Mouse (Mus musculus) MEL (cell line): ENCODE results near the gene Il4ra. TPM values are rescaled to one million over a fixed set of nuclear protein-coding genes. Genes with fewer than 3 reads are reported as not detected.

Source experiments
- DNase-seq: peaks from one replicate; pipeline ENCODE4 v3.0.0; 2011; ENCODE audit warnings: low read depth, low spot score
- H3K27ac ChIP-seq: 2 replicates; pipeline ENCODE4 v1.5.1; 2012; ENCODE audit warnings: low read depth, mild to moderate bottlenecking, control low read depth, low read length, moderate library complexity; ENCODE audit not compliant: control insufficient read depth
- H3K27me3 ChIP-seq, 2 experiments: fragments of 150-350 bp in 1 of 2; sonication (generic) in 1 of 2; 2 replicates each; pipeline ENCODE4 v1.6.1; 2012; ENCODE audit warnings: low read length in 2 of 2, mild to moderate bottlenecking in 2 of 2, improper control_type of control experiment in 1 of 2, moderate library complexity in 1 of 2; ENCODE audit not compliant: insufficient read depth in 2 of 2, control insufficient read depth in 1 of 2
- H3K36me3 ChIP-seq, 2 experiments: 2 replicates each; pipeline ENCODE4 v1.6.1; 2012 to 2014; ENCODE audit warnings: low read length in 2 of 2, improper control_type of control experiment in 1 of 2, inconsistent platforms in 1 of 2, mild to moderate bottlenecking in 1 of 2; ENCODE audit not compliant: insufficient read depth in 2 of 2, control insufficient read depth in 1 of 2
- H3K4me1 ChIP-seq, 2 experiments: fragments of 150-350 bp in 1 of 2; sonication (generic) in 1 of 2; 2 replicates each; pipeline ENCODE4 v1.6.1; 2012; ENCODE audit warnings: low read length in 2 of 2, improper control_type of control experiment in 1 of 2, mild to moderate bottlenecking in 1 of 2; ENCODE audit not compliant: insufficient read depth in 2 of 2, control insufficient read depth in 1 of 2
- H3K4me3 ChIP-seq, 2 experiments: fragments of 150-350 bp in 1 of 2; sonication (generic) in 1 of 2; 2 replicates each; pipeline ENCODE4 v1.5.1; 2012; ENCODE audit warnings: low read depth in 2 of 2, low read length in 2 of 2, mild to moderate bottlenecking in 2 of 2, moderate library complexity in 2 of 2, control low read depth in 1 of 2, improper control_type of control experiment in 1 of 2; ENCODE audit not compliant: control insufficient read depth in 1 of 2, insufficient read depth in 1 of 2
- H3K79me2 ChIP-seq: 2 replicates; pipeline ENCODE4 v1.6.1; 2012; ENCODE audit warnings: mild to moderate bottlenecking, low read length, moderate library complexity; ENCODE audit not compliant: control insufficient read depth, poor library complexity, insufficient read depth
- H3K9ac ChIP-seq: 2 replicates; pipeline ENCODE4 v1.6.1; 2012; ENCODE audit warnings: low read depth, mild to moderate bottlenecking, control low read depth, low read length, moderate library complexity; ENCODE audit not compliant: control insufficient read depth, poor library complexity, severe bottlenecking
- H3K9me3 ChIP-seq: fragments of 150-350 bp; sonication (generic); replicated peaks from 2 replicates; pipeline ENCODE4 v1.6.1; 2012; ENCODE audit warnings: mild to moderate bottlenecking, low read length, improper control_type of control experiment, moderate library complexity; ENCODE audit not compliant: insufficient read depth
- BHLHE40 ChIP-seq: IDR thresholded peaks from 2 replicates; pipeline ENCODE4 v1.6.1; 2012; ENCODE audit warnings: low read depth, mild to moderate bottlenecking, inconsistent platforms, low read length, improper control_type of control experiment, borderline replicate concordance
- CHD1 ChIP-seq: IDR thresholded peaks from 2 replicates; pipeline ENCODE4 v1.6.1; 2012; ENCODE audit warnings: low read depth, mild to moderate bottlenecking, inconsistent platforms, low read length, improper control_type of control experiment
- CHD2 ChIP-seq: IDR thresholded peaks from 2 replicates; pipeline ENCODE4 v1.6.1; 2011; ENCODE audit warnings: low read length, improper control_type of control experiment
- CTCF ChIP-seq, 3 experiments: IDR thresholded peaks in 2 of 3; conservative IDR thresholded peaks in 1 of 3; 2 replicates each; pipeline ENCODE4 v1.5.1; 2011 to 2012; ENCODE audit warnings: low read length in 3 of 3, low read depth in 2 of 3, mild to moderate bottlenecking in 2 of 3, improper control_type of control experiment in 1 of 3, inconsistent platforms in 1 of 3, mixed read lengths in 1 of 3, moderate library complexity in 1 of 3; ENCODE audit not compliant: control insufficient read depth in 1 of 3, insufficient read depth in 1 of 3, poor library complexity in 1 of 3, severe bottlenecking in 1 of 3
- E2F4 ChIP-seq: IDR thresholded peaks from 2 replicates; pipeline ENCODE4 v1.6.1; 2011; ENCODE audit warnings: low read depth, low read length, improper control_type of control experiment, borderline replicate concordance
- ELF1 ChIP-seq: IDR thresholded peaks from 2 replicates; pipeline ENCODE4 v1.6.1; 2014; ENCODE audit warnings: low read depth, mild to moderate bottlenecking, inconsistent platforms, low read length, improper control_type of control experiment, moderate library complexity
- ETS1 ChIP-seq: IDR thresholded peaks from 2 replicates; pipeline ENCODE4 v1.6.1; 2012; ENCODE audit warnings: low read depth, mild to moderate bottlenecking, inconsistent platforms, low read length, improper control_type of control experiment, moderate library complexity
- HCFC1 ChIP-seq: IDR thresholded peaks from 2 replicates; pipeline ENCODE4 v1.6.1; 2012; ENCODE audit warnings: low read depth, mild to moderate bottlenecking, inconsistent platforms, low read length, improper control_type of control experiment, moderate library complexity
- MYB ChIP-seq: IDR thresholded peaks from 2 replicates; pipeline ENCODE4 v1.6.1; 2011; ENCODE audit warnings: mild to moderate bottlenecking, low read depth, low read length, improper control_type of control experiment
- MYC ChIP-seq: IDR thresholded peaks from 2 replicates; pipeline ENCODE4 v1.6.1; 2011; ENCODE audit warnings: low read depth, mild to moderate bottlenecking, low read length, improper control_type of control experiment, moderate library complexity
- NELFE ChIP-seq: IDR thresholded peaks from 2 replicates; pipeline ENCODE4 v1.6.1; 2011; ENCODE audit warnings: low read depth, low read length, improper control_type of control experiment
- POLR2AphosphoS2 ChIP-seq: IDR thresholded peaks from 2 replicates; pipeline ENCODE4 v1.6.1; 2011; ENCODE audit warnings: low read length, improper control_type of control experiment
- POLR2AphosphoS5 ChIP-seq: IDR thresholded peaks from 2 replicates; pipeline ENCODE4 v1.6.1; 2012; ENCODE audit warnings: low read depth, borderline replicate concordance, mild to moderate bottlenecking, inconsistent platforms, low read length, moderate library complexity, mixed read lengths
- TBP ChIP-seq: IDR thresholded peaks from 2 replicates; pipeline ENCODE4 v1.8.0; 2011; ENCODE audit warnings: low read depth, low read length, improper control_type of control experiment
- TCF12 ChIP-seq: IDR thresholded peaks from 2 replicates; pipeline ENCODE4 v1.6.1; 2014; ENCODE audit warnings: low read depth, mild to moderate bottlenecking, inconsistent platforms, low read length, improper control_type of control experiment, moderate library complexity
- UBTF ChIP-seq: IDR thresholded peaks from 2 replicates; pipeline ENCODE4 v1.6.1; 2012; ENCODE audit warnings: low read depth, mild to moderate bottlenecking, inconsistent platforms, low read length, improper control_type of control experiment, moderate library complexity, borderline replicate concordance; ENCODE audit not compliant: insufficient read depth
- USF1 ChIP-seq: IDR thresholded peaks from 2 replicates; pipeline ENCODE4 v1.6.1; 2014; ENCODE audit warnings: low read depth, mild to moderate bottlenecking, inconsistent platforms, low read length, improper control_type of control experiment, moderate library complexity
- USF2 ChIP-seq, 2 experiments: IDR thresholded peaks; 2 replicates each; pipeline ENCODE4 v1.6.1; 2011 to 2012; ENCODE audit warnings: improper control_type of control experiment in 2 of 2, low read length in 2 of 2, borderline replicate concordance in 1 of 2, inconsistent platforms in 1 of 2, low read depth in 1 of 2, mild to moderate bottlenecking in 1 of 2; ENCODE audit not compliant: insufficient read depth in 1 of 2
- ZC3H11A ChIP-seq: IDR thresholded peaks from 2 replicates; pipeline ENCODE4 v1.6.1; 2012; ENCODE audit warnings: low read depth, mild to moderate bottlenecking, inconsistent platforms, low read length, improper control_type of control experiment
- ZKSCAN1 ChIP-seq: IDR thresholded peaks from 2 replicates; pipeline ENCODE4 v1.6.1; 2012; ENCODE audit warnings: low read depth, mild to moderate bottlenecking, inconsistent platforms, low read length, improper control_type of control experiment, moderate library complexity
- ZMIZ1 ChIP-seq: IDR thresholded peaks from 2 replicates; pipeline ENCODE4 v1.6.1; 2012; ENCODE audit warnings: low read depth, mild to moderate bottlenecking, inconsistent platforms, low read length, improper control_type of control experiment, moderate library complexity
- ZNF384 ChIP-seq: IDR thresholded peaks from 2 replicates; pipeline ENCODE4 v1.6.1; 2012; ENCODE audit warnings: low read depth, mild to moderate bottlenecking, inconsistent platforms, low read length, improper control_type of control experiment
- polyA plus RNA-seq, 2 experiments: library from polyadenylated mRNA; stranded (reverse) in 1 of 2; unstranded in 1 of 2; fragments of >175 nt in 1 of 2; fragments of >200 nt in 1 of 2; gene quantifications; 2 replicates each; pipeline versions ENCODE4 v1.2.1 to v1.2.4; 2012; ENCODE audit warnings: low replicate concordance in 2 of 2, low read depth in 1 of 2; ENCODE audit not compliant: insufficient read length in 2 of 2, insufficient read depth in 1 of 2, missing spikeins in 1 of 2
- total RNA-seq: library from RNA; depleted of rRNA; stranded (reverse); fragments of 300-350 nt; gene quantifications from 2 replicates; pipeline ENCODE4 v1.2.3, GENCODE M21; 2012

The Il4ra gene
- total and polyA plus RNA-seq, 3 experiments, result 3.6 to 5.0 TPM; not detected in 1

DNA sequence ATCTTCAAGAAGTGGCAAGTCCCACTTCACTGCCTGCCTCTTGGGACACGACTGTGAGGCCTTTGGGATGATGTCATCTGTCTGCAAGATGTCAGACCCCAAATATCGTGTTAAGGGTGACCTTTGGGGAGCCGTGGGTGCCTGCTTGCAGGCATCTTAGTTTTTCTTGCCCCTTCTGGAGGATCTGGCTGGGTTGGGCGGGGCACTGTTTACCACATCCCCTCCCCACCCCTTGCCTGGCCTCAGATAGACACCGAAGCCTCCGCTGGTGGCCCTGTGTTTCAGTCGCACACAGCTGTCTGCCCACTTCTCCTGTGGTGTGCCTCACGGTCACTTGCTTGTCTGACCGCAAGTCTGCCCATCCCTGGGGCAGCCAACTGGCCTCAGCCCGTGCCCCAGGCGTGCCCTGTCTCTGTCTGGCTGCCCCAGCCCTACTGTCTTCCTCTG, 51.3 kb downstream of the Il4ra start, which contains the start of gene Il21r:
TSS of gene Il21r (plus strand) at position 245 of the 447 bp plus-strand sequence.
- no peaks in the 10 kb centered on the region for H3K36me3 ChIP-seq
- no peaks in the 10 kb centered on the region for H3K27me3 ChIP-seq
- peak within 1 kb of the TSS; percentile 27; the same call in 1 of the 2 replicates for H3K9ac ChIP-seq
- DNase-seq, result no peak
- peaks cover 0 to 4% of the 10 kb centered on the region in 2 experiments; a peak in 3 of 4 replicates for H3K4me1 ChIP-seq
- H3K27ac ChIP-seq, result no peak within 1 kb of the TSS
- H3K9me3 ChIP-seq, result no peaks in the 10 kb centered on the region
- H3K4me3 ChIP-seq, result no peak within 1 kb of the TSS; a peak in 2 of 4 replicates
- H3K79me2 ChIP-seq, result no peaks in the 10 kb centered on the region
- TF ChIP-seq CHD2 (no peak), HCFC1 (no peak), USF2 (IDR thresholded peaks at IDR 0.05; ENCODE audit: borderline replicate concordance in 1 of 2, insufficient read depth in 1 of 2, low read depth in 1 of 2, low read length in 2 of 2) (no peak)

DNA sequence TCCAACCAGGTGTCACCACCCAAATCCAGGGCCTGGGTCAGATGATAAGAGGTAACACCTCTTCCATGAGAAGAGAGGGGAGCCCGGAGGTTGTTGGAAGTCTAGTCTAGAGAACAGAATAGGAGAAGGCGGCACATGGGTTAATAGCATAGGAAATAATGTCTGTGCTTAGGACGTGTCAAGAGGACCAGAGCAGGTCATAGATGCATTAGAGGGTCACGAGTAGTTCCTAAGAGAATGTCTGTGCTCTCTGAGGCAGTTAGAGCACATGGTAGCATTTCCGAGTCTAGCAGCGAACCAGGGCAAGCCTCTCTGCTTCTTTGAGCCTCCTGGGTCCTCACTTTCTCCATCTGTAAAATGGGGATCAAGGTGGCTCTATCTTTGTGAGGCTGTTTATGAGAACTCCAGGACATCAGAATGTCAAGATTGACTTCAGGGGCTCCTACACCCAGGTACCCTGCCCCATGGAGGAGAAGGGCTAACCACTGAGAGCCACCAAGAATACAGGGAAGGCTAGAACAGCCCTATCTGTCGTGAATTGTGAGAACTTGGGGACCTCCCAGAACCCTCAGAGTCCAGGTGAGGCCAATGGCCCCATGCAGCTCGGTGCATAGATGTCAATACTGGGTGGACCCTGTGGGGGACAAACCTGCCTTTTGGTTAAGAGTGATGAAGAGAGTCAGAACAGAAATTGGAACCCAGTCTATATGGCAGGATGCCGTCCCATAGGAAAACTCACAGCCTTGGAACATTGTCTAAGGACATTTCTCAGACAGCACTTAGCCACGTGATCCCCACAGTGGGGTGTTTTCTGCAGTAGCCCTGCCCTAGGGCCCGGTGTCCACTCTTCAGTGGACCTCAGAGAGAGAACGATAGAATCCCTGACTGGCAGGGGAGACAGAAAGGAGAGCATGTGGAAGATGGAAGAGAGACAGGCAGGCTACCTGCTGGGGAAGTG, 52.7 kb downstream of the Il4ra start:
- Histone ChIP-seq H3K4me3 (no peak overlapping the region), H3K27me3 (no peaks in the 10 kb centered on the region), H3K27ac (no peak overlapping the region), H3K9ac (no peak overlapping the region), H3K4me1 (no peaks in the 10 kb centered on the region; a peak in 1 of 4 replicates), H3K79me2 (no peaks in the 10 kb centered on the region), H3K9me3 (no peaks in the 10 kb centered on the region), H3K36me3 (no peaks in the 10 kb centered on the region)
- TF ChIP-seq NELFE (no peak), HCFC1 (no peak), ETS1 (no peak), ZNF384 (no peak), POLR2AphosphoS5 (no peak), CTCF (IDR thresholded peaks at IDR 0.05 in 2 of 3, conservative IDR thresholded peaks at IDR 0.05 in 1 of 3; ENCODE audit: control insufficient read depth in 1 of 3, insufficient read depth in 1 of 3, low read depth in 2 of 3, low read length in 3 of 3, poor library complexity in 1 of 3, severe bottlenecking in 1 of 3) (no peak), ZKSCAN1 (no peak), ELF1 (no peak), BHLHE40 (no peak), TBP (no peak)
- DNase-seq, result no peak

DNA sequence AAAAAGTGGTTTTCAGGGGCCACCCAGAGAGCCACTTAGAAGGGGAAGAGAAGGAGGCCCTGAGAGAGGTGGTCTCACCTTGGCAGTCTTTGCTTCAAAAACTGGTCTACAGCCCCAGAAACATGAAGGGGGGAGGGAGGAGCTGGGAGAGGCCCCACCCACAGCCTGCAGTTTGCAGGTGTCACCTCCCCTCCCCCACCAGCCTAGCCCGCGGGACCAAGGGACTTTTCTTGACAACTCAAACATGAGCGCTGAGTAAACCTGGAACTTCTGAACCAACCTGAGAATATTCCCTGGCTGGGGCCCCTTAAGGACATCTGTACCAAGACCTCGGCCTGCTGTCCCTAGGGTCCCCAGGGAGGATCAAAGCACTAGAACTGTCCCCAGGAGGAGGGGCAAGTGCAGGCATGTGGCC, 53.8 kb downstream of the Il4ra start:
- no peaks in the 10 kb centered on the region; a peak in 1 of 4 replicates for H3K4me1 ChIP-seq
- H3K27ac ChIP-seq, result no peak overlapping the region
- no peaks in the 10 kb centered on the region for H3K79me2 ChIP-seq
- H3K27me3 ChIP-seq, result no peaks in the 10 kb centered on the region
- H3K9ac ChIP-seq, result no peak overlapping the region
- no peak overlapping the region for H3K4me3 ChIP-seq
- H3K9me3 ChIP-seq, result no peaks in the 10 kb centered on the region
- DNase-seq, result no peak
- H3K36me3 ChIP-seq, result no peaks in the 10 kb centered on the region
- no peak for TF ChIP-seq HCFC1
- no peak for TF ChIP-seq USF2 (IDR thresholded peaks at IDR 0.05; ENCODE audit: borderline replicate concordance in 1 of 2, insufficient read depth in 1 of 2, low read depth in 1 of 2, low read length in 2 of 2)
- no peak for TF ChIP-seq ZMIZ1
- no peak for TF ChIP-seq CHD2
- no peak for TF ChIP-seq UBTF
- TF ChIP-seq USF1, result no peak
- no peak for TF ChIP-seq CHD1
- no peak for TF ChIP-seq MYC
- no peak for TF ChIP-seq POLR2AphosphoS5
- TF ChIP-seq TCF12, result no peak
- no peak for TF ChIP-seq E2F4
- TF ChIP-seq ZC3H11A, result no peak
- TF ChIP-seq MYB, result no peak
- no peak for TF ChIP-seq TBP
- TF ChIP-seq POLR2AphosphoS2, result no peak
